Mouse (Mus musculus) heart, adult 8-10 months (tissue): ENCODE results near the gene Ttll11. TPM values are rescaled to one million over a fixed set of nuclear protein-coding genes. Genes with fewer than 3 reads are reported as not detected.

Experiments
- DNase-seq: peaks from one replicate; pipeline ENCODE4 v3.0.0; 2022; ENCODE audit warnings: low spot score
- total RNA-seq, 4 experiments: library from RNA; stranded (reverse); gene quantifications; 2 replicates each; pipeline ENCODE4 v1.2.4; 2022

Gene Ttll11
- total RNA-seq, 4 experiments from 2014 or later = 1.5 to 2.7 (median 1.8) TPM

DNA sequence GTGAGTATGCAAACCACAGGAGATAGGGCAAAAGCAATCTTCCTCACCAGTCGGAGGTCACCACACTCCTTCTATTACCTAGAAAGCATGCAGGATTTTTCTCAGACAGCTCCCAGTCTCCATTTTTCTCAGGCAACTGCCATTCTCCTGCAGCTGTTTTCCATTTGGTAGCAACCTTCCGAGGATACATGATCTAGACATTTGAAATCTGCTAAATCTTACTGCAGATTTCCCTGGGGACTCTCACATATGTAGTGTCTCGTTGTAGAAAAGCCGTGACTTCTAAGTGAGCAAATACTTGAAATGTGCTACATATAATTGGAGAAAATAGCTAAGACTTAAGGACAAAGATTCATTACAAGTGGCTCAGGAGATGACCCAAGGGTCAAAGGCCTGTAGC is 151.8 kb downstream of the Ttll11 start:
- no peak for DNase-seq

DNA sequence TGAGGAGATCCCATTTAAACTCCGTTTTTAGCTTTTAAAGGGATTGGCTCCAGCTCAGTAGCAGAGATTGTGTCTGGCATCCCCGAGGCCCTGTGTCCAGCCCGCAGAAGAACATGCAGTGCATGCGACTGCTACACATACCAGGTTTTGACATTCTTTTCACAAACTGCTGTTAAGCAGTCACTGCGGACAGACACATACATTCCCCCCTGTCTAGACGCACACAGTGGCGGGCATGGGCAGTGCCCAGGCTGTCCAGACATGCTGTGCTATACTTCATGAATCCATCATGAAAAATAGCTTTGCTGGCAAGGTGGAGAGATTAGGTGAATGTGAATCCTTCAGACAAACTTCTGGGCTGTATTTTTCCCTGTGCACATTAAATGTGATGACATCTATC is 154.6 kb downstream of the Ttll11 start:
- DNase-seq = no peak

DNA sequence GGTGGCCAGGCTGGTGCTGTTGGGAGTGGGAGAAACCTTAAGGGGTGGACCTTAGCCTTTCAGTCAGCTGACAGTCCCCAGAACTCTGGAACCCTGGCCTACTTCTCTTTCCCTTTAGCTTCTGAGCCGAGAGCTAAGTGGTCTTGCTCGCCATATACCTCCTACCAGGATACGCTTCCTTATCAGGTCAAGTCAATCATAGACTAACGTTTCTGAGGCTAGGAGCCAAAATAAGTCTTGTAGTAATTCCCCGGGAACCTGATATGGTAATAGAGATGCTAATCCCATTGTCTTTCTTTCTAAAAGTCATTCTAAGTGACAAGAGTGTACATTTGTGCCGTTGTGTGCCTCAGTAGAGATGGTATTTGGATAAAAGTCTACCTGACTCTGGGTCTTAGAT is 156.1 kb downstream of the Ttll11 start:
- DNase-seq = no peak

DNA sequence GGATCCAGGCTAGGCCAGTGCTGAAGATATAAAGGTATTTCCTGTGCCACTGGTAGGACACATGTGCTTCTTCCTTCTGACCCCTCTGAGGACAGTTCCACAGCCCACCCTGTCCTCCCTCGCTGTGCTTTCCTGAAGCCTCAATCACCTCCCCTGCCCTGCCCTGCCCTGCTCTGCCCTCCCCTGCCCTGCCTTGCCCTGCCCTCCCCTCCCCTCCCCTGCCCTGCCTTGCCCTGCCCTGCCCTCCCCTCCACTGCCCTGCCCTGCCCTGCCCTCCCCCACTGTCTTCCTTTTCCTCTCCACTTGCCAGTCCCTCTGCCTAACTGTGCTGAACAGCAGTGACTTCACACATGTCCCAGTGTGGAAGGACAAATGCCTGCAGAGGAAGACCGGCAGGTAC is 160.8 kb downstream of the Ttll11 start:
- DNase-seq = no peak

DNA sequence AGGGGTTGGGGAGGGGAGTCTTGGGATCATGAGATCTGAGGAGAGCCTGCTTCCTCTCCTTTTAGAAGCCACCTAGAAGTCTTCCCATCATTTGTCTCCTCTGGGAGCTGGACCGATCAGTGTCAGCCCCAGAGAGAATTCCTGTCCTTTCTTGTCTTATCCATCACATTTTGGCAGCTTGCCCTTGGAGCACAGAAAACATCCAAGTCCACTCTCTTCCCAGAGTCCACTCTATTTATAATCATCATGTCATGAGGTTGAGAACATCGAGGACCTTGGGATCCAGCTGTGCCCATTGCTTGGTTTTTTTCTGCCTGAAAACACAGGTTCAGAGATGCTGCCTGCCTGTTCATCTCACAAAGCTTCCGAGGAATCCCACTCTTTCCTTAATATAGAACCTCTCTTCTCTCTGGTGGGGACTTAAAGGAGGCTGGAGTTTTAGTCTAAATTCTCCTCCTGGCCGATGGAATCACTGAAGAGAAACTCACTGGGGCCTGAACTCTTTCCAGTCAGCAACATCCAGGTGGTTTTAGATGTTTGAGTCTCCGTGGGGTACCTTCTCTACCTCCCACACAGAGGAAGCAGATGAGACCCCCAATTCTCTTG is 163.6 kb downstream of the Ttll11 start:
- DNase-seq = peak; percentile 70

DNA sequence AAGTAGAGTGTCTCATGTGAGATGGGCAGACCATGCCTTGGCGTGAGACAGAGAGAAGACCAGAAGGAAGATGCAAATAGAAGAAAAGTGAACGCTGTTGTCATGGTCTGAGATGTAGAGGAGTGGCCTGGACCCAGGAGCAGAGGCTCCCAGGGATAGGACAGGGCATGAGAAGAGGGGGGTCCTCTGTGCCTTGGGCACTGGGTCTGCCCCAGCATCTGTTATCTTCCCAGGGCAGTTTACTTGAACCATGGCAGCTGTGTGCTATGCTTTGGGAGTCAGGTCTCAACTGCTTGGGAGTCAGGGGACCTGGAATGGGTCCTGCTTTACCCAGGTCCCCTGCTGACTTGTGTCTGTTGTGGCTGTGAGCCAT is 167.2 kb downstream of the Ttll11 start:
- no peak for DNase-seq

DNA sequence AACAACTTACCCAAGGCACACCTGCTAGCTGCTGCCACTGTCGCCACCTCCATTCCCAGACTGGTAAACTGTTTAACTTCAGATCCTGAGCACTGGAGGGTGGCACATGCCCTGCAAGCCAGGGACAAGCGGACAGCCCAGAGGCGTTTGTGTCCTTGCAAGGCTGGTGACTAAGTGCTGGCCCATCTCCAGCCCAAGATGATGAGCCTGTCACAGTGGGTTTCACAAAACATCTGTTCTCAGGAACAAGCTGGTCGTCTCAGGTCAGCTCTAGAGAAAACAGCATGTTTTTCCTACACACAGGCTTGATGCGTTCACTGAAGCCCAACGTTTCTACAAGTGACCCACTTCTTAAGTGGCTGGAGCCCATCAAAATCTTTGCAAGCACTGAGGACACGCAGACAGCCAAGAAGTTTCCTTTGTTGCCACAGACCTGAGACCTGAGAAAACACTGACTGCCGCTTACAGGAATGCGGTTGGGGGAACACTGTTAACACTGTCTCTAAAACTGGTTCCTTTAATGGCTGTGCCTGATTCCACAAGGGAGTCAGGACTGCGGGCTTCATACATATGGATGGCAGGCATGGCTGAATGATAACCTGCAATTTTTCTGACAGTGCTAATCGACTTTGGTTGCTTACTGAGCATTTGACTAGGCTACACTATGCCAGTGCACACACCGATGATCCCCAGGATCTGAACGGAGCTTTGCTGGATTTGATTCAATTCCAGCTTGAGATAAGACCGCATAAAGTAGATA is 167.7 kb downstream of the Ttll11 start:
- no peak for DNase-seq

DNA sequence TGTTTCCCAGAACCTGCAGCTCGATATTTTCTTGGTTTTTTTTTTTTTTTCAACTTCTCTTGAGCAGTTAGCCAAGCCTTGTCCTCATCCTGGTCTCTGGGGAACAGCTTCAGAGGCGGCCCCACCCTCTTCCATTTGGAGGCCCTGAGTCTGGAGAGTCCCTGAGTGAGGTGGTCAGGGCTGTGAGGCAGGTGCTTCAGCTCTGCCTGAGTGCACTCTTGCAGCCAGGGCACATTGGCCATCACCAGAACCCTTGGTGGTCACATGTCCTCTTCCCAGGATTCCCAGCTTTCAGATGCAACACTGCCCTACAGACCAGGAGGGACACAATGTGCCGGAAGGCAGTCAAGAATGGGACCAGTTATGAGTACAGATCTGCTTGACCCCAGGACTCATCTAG is 169.7 kb downstream of the Ttll11 start:
- DNase-seq = no peak

DNA sequence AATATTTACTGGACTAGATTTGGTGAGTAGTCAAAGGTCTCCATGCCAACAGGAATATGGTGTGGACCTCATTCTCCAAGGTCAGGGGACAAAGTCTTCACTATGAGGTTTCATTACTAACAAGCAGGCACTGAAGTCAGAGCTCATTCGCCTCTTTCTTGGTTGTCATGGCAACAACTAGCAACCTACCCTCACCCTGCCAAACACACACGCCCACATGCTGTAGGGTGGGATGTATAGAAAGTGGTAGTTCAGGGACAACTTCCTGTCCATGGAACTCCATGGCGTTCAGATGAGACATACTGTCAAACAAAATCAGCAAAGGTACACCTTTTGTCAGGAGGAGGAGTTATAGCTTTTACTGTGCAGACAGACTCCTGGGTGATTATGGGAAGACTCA is 170.6 kb downstream of the Ttll11 start:
- DNase-seq = no peak

DNA sequence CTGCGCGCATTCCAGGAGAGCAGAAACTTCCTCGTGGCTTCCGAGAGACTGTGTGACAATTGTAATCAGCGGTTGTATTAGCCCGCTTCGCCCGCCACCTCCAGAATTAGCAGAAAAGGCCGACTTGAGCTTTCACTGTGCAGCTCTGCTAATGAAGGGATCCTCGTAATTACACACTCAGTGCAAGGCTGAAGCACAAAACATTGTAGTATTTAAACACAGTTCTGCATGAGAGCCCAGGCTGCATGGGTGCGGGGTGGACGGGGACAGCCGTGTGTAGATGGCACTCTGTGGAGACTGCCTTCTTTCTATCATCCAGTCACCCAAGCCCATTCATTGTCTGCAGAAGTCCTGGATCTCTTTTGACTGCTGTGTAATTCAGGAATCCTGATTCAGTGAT is 173.8 kb downstream of the Ttll11 start:
- DNase-seq = no peak

DNA sequence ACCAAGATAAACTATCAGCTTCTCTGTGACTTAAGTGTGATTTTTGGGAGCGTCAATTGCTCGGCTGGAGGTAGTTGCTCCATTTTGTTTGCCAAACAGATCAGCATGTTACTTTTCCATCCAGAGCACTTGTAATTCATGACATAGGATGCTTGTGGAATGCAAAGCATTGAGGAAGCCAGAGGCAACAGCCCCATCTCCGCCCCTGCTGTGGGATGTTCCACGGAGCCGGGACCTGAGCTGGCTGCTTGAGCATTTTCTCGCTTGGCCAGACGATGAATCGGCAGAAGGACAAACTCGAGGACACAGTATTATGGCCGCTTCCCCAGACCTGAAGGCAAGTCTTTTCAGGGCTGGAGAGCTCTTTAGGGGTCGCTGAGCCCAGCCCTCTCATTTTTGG is 176.6 kb downstream of the Ttll11 start:
- DNase-seq = no peak

DNA sequence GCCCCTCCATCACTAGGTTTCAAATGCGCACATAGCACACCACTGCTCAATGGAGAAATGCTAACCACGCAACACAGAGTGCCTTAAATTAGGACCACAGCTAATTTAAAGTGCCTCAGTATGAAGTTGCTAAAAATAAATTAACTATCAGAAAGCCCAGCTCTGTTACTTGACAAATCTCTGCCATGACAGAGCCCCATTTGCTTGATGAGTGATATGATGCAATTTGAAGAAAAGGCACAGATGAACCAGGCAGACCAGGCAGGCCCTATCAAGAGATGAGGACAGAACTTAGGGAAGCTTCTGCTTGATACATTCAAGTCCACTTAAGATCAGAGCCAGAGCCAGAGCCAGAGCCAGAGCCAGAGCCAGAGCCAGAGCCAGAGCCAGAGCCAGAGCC is 178.0 kb downstream of the Ttll11 start:
- no peak for DNase-seq

DNA sequence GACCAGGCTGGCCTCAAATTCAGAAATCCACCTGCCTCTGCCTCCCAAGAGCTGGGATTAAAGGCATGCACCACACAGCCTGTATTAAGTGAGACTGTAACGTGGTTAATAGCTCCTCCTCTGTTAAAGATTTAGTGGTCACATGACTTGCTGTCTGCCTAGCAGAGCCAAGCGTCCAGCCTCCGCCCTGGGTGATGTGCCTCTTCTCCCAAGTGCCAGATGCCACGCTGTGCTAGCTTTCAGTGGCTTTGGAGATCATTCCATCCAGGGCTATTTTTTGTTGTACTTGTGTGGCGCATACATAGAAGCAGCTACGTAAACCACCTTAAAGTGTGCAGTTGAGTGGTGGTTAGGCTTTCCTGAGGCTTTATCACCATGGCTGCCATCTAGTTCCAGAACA is 180.6 kb downstream of the Ttll11 start:
- DNase-seq = no peak

DNA sequence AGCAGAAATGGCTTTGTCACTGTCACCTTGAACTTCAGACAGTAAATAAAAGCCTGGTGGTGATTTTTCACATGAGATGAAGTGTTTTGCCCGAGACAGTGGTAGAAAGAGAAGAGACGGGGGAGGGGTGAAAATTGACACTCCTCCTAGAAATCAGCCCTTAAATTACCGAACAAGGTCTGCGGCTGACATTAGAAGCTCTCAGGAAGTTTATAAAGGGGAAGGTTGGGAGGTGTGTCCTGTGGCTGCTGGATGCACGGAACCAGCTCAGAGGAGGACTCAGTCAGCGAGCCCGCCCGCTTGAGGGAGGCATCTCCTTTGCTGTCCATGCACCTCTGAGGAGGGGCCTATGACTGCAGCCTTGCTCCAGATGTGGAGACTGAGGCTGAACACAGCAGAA is 181.7 kb downstream of the Ttll11 start:
- no peak for DNase-seq

DNA sequence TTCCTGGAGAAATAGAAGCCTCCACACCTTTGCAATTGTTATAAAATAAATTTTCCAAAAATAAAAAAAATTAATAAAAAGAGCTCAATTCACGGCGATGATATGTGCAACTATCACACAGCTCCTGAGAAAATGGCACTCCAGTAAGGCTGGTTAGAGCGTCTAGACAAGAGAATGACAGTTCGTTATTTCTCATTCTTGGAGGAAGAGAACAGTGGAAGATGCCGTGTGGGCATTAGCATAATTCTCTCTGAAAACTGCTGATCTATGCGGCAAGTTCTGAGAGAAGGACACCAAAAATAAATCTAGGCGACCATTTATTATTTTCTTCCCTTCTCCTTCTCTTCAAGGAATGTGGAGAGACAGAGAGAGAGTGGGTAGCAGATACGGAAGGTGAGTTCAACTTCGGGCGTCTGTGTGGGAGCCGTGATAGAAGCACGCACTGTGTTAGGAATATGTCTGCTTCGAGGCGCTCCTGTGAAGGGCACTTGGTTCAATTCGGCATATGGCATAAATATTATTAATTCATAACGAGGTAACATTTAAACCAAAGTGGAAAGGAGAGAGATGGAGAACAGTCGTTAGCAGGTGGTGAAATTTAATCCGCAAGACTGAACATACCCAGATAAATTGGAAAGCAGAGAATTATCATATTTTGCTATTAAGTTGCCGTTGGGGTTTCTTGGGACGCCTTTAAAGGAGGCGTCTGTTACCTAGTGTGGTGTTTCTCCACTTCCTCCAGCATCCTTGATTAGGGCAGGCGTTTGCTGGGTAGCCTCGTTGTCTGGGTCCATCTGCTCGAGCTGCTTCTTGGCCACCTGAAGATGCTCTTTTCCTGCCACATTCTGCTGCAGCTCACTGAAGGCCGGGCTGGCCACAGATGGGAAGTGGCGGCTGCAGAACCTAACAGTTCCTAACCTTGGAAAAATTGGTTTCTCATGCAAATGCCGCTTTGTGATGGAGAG is 190.1 kb downstream of the Ttll11 start:
- no peak for DNase-seq

DNA sequence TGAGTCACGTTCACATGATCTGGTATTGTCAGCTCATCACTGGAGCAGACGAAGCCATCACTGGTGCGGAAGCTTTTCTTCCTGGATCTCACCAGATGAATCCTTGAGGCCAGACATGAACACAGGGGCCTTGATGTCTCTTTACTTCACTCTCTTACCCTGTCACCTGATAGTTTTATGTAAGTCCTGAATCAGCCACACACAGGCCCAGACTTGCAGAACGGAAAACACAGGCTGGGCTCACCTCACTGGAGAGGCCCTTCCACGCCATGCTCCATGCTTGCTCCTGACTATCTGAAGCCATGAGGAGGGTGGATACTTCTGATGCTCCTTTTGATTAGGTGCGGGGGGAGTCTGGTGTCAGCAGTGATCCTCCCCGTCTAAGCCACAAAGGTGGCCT is 193.8 kb downstream of the Ttll11 start:
- no peak for DNase-seq

DNA sequence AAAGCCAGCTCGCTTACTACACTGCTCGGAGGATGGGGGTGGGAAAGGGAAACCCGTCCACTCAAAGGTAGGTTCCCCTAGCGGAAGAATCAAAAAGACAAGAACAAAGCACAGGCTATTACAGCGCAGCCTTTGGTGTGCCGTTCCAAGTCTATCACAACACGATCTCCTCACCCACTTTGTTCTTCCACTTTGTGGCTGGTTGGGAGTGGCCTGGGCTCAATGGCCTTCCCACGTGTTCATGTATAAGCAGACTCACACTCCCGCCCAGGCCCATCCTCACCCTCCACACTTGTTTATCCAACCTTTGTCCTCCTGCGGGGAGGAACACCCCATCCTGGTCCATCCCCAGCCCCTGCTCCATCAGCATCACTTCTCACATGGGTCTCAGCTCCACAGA is 196.3 kb downstream of the Ttll11 start:
- no peak for DNase-seq

DNA sequence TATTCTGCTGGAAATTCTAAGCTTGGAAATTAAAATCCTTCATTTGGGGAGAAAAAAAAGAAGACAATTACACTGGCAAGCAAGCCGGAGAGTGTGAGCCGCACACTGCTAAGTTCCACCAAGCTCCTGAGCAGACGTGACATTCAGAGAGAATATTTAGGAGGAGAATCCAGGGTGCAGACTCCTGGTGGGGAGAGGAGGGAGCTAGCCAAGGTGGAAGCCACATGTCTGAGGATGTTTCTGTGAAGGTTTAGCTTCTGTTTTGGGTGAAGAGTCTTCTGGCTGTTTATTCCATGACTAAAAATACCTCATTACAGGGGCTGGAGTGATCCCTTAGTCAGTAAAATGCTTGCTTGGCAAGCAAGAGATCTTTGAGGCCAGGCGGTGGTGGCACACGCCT is 200.4 kb downstream of the Ttll11 start:
- no peak for DNase-seq

DNA sequence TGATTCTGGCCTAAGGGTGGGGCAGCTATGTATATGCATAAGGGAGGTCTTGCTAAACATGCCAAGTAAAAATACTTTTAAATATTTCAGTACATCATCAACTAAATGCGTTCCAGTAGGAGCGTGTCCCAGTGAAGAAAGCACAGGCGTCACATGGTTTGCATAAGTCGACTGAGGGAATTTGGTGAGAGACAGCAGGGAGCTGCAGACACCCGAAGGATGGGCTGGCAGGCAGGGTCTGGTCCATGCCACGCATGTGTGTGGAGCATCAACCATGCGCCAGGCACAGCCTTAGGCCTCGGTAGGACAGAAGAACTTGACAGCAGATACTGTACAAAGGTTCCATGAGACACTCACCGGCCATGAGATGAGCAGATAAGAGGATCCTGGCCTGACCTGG is 202.8 kb downstream of the Ttll11 start:
- DNase-seq = no peak

DNA sequence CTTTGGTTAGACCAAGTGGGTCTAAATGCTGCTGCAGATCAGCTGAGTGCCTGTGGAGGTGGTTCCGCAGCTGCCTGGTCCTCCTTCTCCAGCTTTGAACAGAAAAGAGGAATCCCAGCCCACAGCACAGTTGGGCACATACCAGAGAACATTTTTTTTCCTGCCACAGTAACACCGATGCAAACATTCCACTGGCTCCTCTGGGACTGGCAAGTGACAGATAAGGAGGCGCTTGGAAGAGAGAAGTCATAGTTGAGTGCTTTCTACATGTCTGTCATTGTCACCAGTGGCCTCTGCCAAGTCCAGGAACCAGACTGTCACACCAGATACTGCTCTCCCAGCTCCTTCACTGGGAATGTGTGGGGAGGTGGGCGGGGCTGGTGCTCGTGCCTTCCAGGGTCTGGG is 204.1 kb downstream of the Ttll11 start:
- peak; percentile 37 for DNase-seq

DNA sequence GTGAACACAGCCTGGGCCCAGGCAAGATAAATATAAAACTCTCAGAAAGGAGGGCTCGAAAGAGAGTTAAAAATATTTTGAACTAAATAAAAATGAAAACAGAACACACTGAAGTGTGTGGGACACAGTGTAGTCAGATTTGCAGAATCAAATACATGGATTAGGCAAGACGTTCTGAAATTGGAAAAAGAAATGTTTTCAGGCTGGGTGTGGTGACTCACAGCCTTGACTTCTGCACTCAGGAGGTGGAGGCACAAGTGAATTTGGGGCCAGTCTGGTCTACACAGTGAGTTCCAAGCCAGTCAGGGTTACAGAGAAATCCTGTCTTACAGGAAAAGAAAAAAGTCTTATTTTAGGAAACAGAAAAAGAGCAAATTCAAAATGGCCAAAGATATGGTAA is 209.2 kb downstream of the Ttll11 start:
- no peak for DNase-seq

DNA sequence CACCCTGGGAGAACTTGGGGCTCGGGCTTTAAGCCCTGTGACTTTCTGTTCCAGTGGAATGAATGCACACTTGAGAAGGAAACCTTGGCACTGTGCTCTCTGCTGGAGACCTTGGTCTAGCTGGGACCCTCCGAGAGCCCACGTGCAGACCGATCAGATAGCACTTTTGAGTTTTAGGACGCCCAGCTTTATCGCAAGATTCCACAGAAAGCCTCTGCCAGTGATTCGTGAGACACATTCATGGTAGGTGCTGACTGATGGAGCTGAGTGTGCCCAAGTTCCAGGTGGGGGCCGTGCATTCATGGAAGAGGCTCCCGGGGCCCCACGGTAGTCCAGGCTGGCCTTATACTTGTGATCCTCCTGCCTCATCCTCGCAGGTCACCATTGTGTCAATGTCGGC is 210.3 kb downstream of the Ttll11 start:
- no peak for DNase-seq
